Mouse (Mus musculus): Measurements from ENCODE around the gene Zfp444.
"Not testable (repeated sequence)": the region's sequence is repeated elsewhere in the genome, so short reads cannot be mapped to it uniquely, and the experiment has no call there.

Zfp444 gene

GRCm38 (mm10) chr7:6204200-6204599 is 32.2 kb downstream of the Zfp444 start:
- CTCF ChIA-PET = no interaction called here

- CTCF ChIA-PET = interaction anchor here (0.6 kb wide), 1 partner anchor 75 kb away, joined by 3 read pairs; no protein-coding TSS in a partner anchor
These were observed 41.1 kb downstream of the Zfp444 start for GRCm38 (mm10) chr7:6213144-6213543.

- CTCF ChIA-PET = not testable (repeated sequence)
These were observed 42.7 kb downstream of the Zfp444 start for GRCm38 (mm10) chr7:6214691-6215090.

GRCm38 (mm10) chr7:6220147-6220546 is 48.1 kb downstream of the Zfp444 start:
- CTCF ChIA-PET = no interaction called here

- CTCF ChIA-PET = no interaction called here
These were observed 50.0 kb downstream of the Zfp444 start, which contains the start of gene Zscan5b for GRCm38 (mm10) chr7:6221978-6222377. TSS of gene Zscan5b (plus strand) at chr7:6222278.

- CTCF ChIA-PET = not testable (repeated sequence)
These were observed 56.5 kb downstream of the Zfp444 start for GRCm38 (mm10) chr7:6228491-6228890.

GRCm38 (mm10) chr7:6239787-6240186 is 67.8 kb downstream of the Zfp444 start:
- CTCF ChIA-PET = no interaction called here

GRCm38 (mm10) chr7:6240841-6241425 is 68.9 kb downstream of the Zfp444 start:
- CTCF ChIA-PET = interaction anchor here (0.8 to 0.9 kb wide), 2 partner anchors 41 to 44 kb away, joined by 3 read pairs; partner anchors contain the start of gene Galp
